Mouse (Mus musculus) liver, embryonic 14.5 days (tissue): ENCODE data around the gene Prkab2. TPM values are rescaled to one million over a fixed set of nuclear protein-coding genes. Genes with fewer than 3 reads are reported as not detected.

Experiments
- ATAC-seq: fragments of 200-750 bp; cut with Nextera tagmentation; 2 replicates; pipeline ENCODE4 v1.8.0; 2017; ENCODE audit warnings: moderate number of reproducible peaks, mild to moderate bottlenecking, moderate library complexity; ENCODE audit not compliant: insufficient read depth
- DNase-seq, 3 experiments: peaks; one replicate each; pipeline ENCODE4 v3.0.0-alpha.2; 2012 to 2013; ENCODE audit warnings: low read depth in 3 of 3, low spot score in 3 of 3
- H3K27ac ChIP-seq: fragments of 300-500 bp; sonication (generic); 2 replicates; pipeline ENCODE4 v1.5.1; 2014; ENCODE audit warnings: moderate library complexity, mild to moderate bottlenecking, control low read depth, inconsistent platforms
- H3K27me3 ChIP-seq: fragments of 300-500 bp; sonication (generic); 2 replicates; pipeline ENCODE4 v1.6.1; 2014; ENCODE audit warnings: mild to moderate bottlenecking, low read length, moderate library complexity; ENCODE audit not compliant: control insufficient read depth, insufficient read depth
- H3K36me3 ChIP-seq: fragments of 300-500 bp; sonication (generic); replicated peaks from 2 replicates; pipeline ENCODE4 v1.6.1; 2014; ENCODE audit warnings: low read depth; ENCODE audit not compliant: control insufficient read depth, insufficient read depth
- H3K4me1 ChIP-seq, 2 experiments: fragments of 200-500 bp in 1 of 2; fragments of 300-500 bp in 1 of 2; sonication (generic) in 1 of 2; replicated peaks; 2 replicates each; pipeline ENCODE4 v1.6.1; 2012 to 2014; ENCODE audit warnings: antibody characterized with exemption in 1 of 2, inconsistent platforms in 1 of 2, low read length in 1 of 2; ENCODE audit not compliant: control insufficient read depth in 2 of 2, insufficient read depth in 2 of 2
- H3K4me2 ChIP-seq: fragments of 300-500 bp; sonication (generic); 2 replicates; pipeline ENCODE4 v1.6.1; 2014; ENCODE audit warnings: low read depth, mild to moderate bottlenecking, control low read depth, moderate library complexity
- H3K4me3 ChIP-seq, 2 experiments: fragments of 200-500 bp in 1 of 2; fragments of 300-500 bp in 1 of 2; sonication (generic) in 1 of 2; 2 replicates each; pipeline ENCODE4 v1.5.1; 2012 to 2014; ENCODE audit warnings: low read depth in 2 of 2, low read length in 2 of 2, mild to moderate bottlenecking in 2 of 2, control low read depth in 1 of 2, inconsistent platforms in 1 of 2, moderate library complexity in 1 of 2; ENCODE audit not compliant: insufficient read depth in 1 of 2
- H3K9ac ChIP-seq: fragments of 300-500 bp; sonication (generic); replicated peaks from 2 replicates; pipeline ENCODE4 v1.6.1; 2014; ENCODE audit warnings: mild to moderate bottlenecking, control low read depth, moderate library complexity
- H3K9me3 ChIP-seq: fragments of 300-500 bp; sonication (generic); 2 replicates; pipeline ENCODE4 v1.6.1; 2016; ENCODE audit warnings: low read length, mixed read lengths; ENCODE audit not compliant: control insufficient read depth
- CTCF ChIP-seq: IDR thresholded peaks from 2 replicates; pipeline ENCODE4 v1.5.1; 2016; ENCODE audit warnings: antibody characterized with exemption, low read depth, control low read depth
- EP300 ChIP-seq: IDR thresholded peaks from 2 replicates; pipeline ENCODE4 v1.6.1; 2016; ENCODE audit warnings: antibody characterized with exemption, low read depth
- WGBS: fragments of 180-500 bp; shearing (Covaris S2); extraction: QIAGEN DNeasy Blood & Tissue Kit; methylation state at CpG from one replicate; pipeline ENCODE4 v1.1.7; 2014; ENCODE audit not compliant: insufficient replicate concordance; 5-methylcytosine and 5-hydroxymethylcytosine counted together
- polyA plus RNA-seq, 2 experiments: library from polyadenylated mRNA; depleted of rRNA in 1 of 2; stranded (reverse) in 1 of 2; unstranded in 1 of 2; fragments of >200 nt; fragmentation: Nextera tagmentation in 1 of 2; extraction: Ambion mirVana in 1 of 2; gene quantifications; 2 replicates each; pipeline versions ENCODE4 v1.2.1 to v1.2.3; 2012 to 2014

The Prkab2 gene
- polyA plus RNA-seq, 2 experiments: 1.1 to 2.1 TPM

- H3K4me1 ChIP-seq: 0 out of 4 replicates have a peak, but pooled peaks cover 0 to 2% of the 10 kb centered on the region in 2 experiments
- H3K9ac ChIP-seq: no peak overlapping the region
- no peak overlapping the region for H3K27ac ChIP-seq
- DNase-seq (no peak), ATAC-seq (no peak)
- H3K27me3 ChIP-seq: no peaks in the 10 kb centered on the region
- H3K36me3 ChIP-seq: no peaks in the 10 kb centered on the region
- H3K4me2 ChIP-seq: no peak overlapping the region
- no peak for TF ChIP-seq EP300
- no peak for TF ChIP-seq CTCF
- WGBS: 71% methylated on average over 14 of the region's 14 CpGs
- no peaks in the 10 kb centered on the region for H3K9me3 ChIP-seq
- no peak overlapping the region for H3K4me3 ChIP-seq
These were observed 9.2 kb downstream of the Prkab2 start for GRCm38 (mm10) chr3:97667093-97667675.

- H3K27ac ChIP-seq: no peak within 1 kb of the TSS
- H3K4me1 ChIP-seq: no peaks in the 10 kb centered on the region; a peak in 1 of 4 replicates
- TF ChIP-seq EP300 (no peak), CTCF (no peak)
- H3K36me3 ChIP-seq: no peaks in the 10 kb centered on the region
- no peak within 1 kb of the TSS for H3K4me2 ChIP-seq
- DNase-seq (no peak), ATAC-seq (no peak)
- WGBS: 53% methylated on average over 7 of the region's 7 CpGs
- H3K9ac ChIP-seq: no peak within 1 kb of the TSS
- no peaks in the 10 kb centered on the region for H3K9me3 ChIP-seq
- H3K4me3 ChIP-seq: no peak within 1 kb of the TSS
- no peaks in the 10 kb centered on the region for H3K27me3 ChIP-seq
These were observed 16.7 kb downstream of the Prkab2 start, which contains the start of gene Gm17651 for GRCm38 (mm10) chr3:97674644-97675110. TSS of gene Gm17651 (minus strand) at chr3:97674694.

- no peaks in the 10 kb centered on the region for H3K27me3 ChIP-seq
- no peak overlapping the region for H3K9ac ChIP-seq
- H3K4me1 ChIP-seq: no peaks in the 10 kb centered on the region; a peak in 2 of 4 replicates
- no peaks in the 10 kb centered on the region for H3K9me3 ChIP-seq
- 73% methylated on average over 3 of the region's 3 CpGs for WGBS
- no peak for ATAC-seq
- H3K36me3 ChIP-seq: no peaks in the 10 kb centered on the region
- DNase-seq: no peak
- no peak overlapping the region for H3K4me3 ChIP-seq
- TF ChIP-seq CTCF (no peak), EP300 (no peak)
- no peak overlapping the region for H3K27ac ChIP-seq
- H3K4me2 ChIP-seq: no peak overlapping the region
These were observed 18.1 kb downstream of the Prkab2 start for GRCm38 (mm10) chr3:97676126-97676525.

GRCm38 (mm10) chr3:97678416-97678815, 20.4 kb downstream of the Prkab2 start:
- Histone ChIP-seq H3K9ac (no peak overlapping the region), H3K27ac (no peak overlapping the region), H3K4me3 (no peak overlapping the region), H3K4me1 (peaks cover 0 to 9% of the 10 kb centered on the region in 2 experiments; a peak in 3 of 4 replicates), H3K4me2 (no peak overlapping the region), H3K36me3 (no peaks in the 10 kb centered on the region), H3K27me3 (no peaks in the 10 kb centered on the region; the same call in 1 of the 2 replicates), H3K9me3 (no peaks in the 10 kb centered on the region)
- no peak for TF ChIP-seq CTCF
- TF ChIP-seq EP300: no peak
- no peak for ATAC-seq
- WGBS: 69% methylated on average over 3 of the region's 3 CpGs
- DNase-seq: peak in 1 of 3 experiments; percentile 13

GRCm38 (mm10) chr3:97680631-97681320, 22.8 kb downstream of the Prkab2 start:
- H3K4me3 ChIP-seq: peak overlapping the region; percentile 40 to 65
- 3% methylated on average over 28 of the region's 28 CpGs for WGBS
- H3K4me2 ChIP-seq: peak overlapping the region; percentile 78
- peaks cover 0 to 10% of the 10 kb centered on the region in 2 experiments; a peak in 3 of 4 replicates for H3K4me1 ChIP-seq
- no peak overlapping the region for H3K27ac ChIP-seq
- ATAC-seq: peak; percentile 77
- H3K9ac ChIP-seq: peak overlapping the region; percentile 27
- DNase-seq: peak; percentile 41 to 52 (median 47)
- TF ChIP-seq CTCF (peak; percentile 93), EP300 (no peak)
- H3K9me3 ChIP-seq: no peaks in the 10 kb centered on the region
- H3K36me3 ChIP-seq: no peaks in the 10 kb centered on the region
- no peaks in the 10 kb centered on the region; the same call in 1 of the 2 replicates for H3K27me3 ChIP-seq
